Mouse (Mus musculus) cerebellum, adult 2 months (tissue): Measurements from ENCODE around the gene Lect2. TPM values are rescaled to one million over a fixed set of nuclear protein-coding genes. Genes with fewer than 3 reads are reported as not detected.

Experiments
- DNase-seq, 2 experiments: peaks; one replicate each; pipeline ENCODE4 v3.0.0; 2021
- H3K27ac ChIP-seq: fragments of 200-500 bp; 2 replicates; pipeline ENCODE4 v1.5.1; 2012; ENCODE audit warnings: low read length, control low read depth, inconsistent platforms; ENCODE audit not compliant: insufficient read depth
- H3K27me3 ChIP-seq: fragments of 200-500 bp; 2 replicates; pipeline ENCODE4 v1.6.1; 2012; ENCODE audit warnings: inconsistent platforms, mild to moderate bottlenecking, low read length, moderate library complexity; ENCODE audit not compliant: control insufficient read depth, insufficient read depth
- H3K4me1 ChIP-seq: fragments of 200-500 bp; 2 replicates; pipeline ENCODE4 v1.6.1; 2011; ENCODE audit warnings: low read length; ENCODE audit not compliant: control insufficient read depth, insufficient read depth
- H3K4me3 ChIP-seq: fragments of 200-500 bp; replicated peaks from 2 replicates; pipeline ENCODE3; 2011; ENCODE audit warnings: mild to moderate bottlenecking, low read depth, low read length, control low read depth; ENCODE audit not compliant: insufficient read depth
- CTCF ChIP-seq: fragments of 200-500 bp; IDR thresholded peaks from 2 replicates; pipeline ENCODE4 v1.5.1; 2011; ENCODE audit warnings: low read depth, mild to moderate bottlenecking, control low read depth, low read length, moderate library complexity, borderline replicate concordance; ENCODE audit not compliant: insufficient read depth
- POLR2A ChIP-seq: fragments of 200-500 bp; IDR thresholded peaks from 2 replicates; pipeline ENCODE4 v1.6.1; 2011; ENCODE audit warnings: low read length, control low read depth, borderline replicate concordance; ENCODE audit not compliant: insufficient read depth
- WGBS: fragments of 180-500 bp; shearing (Covaris S2); methylation state at CpG from one replicate; pipeline ENCODE4 v1.1.7; 2018; 5-methylcytosine and 5-hydroxymethylcytosine counted together
- polyA plus RNA-seq: library from polyadenylated mRNA; depleted of rRNA; stranded (reverse); fragments of >200 nt; gene quantifications from 2 replicates; pipeline ENCODE4 v1.2.3, GENCODE M21; 2012

Lect2 gene
- polyA plus RNA-seq, 1 experiment: not detected

DNA sequence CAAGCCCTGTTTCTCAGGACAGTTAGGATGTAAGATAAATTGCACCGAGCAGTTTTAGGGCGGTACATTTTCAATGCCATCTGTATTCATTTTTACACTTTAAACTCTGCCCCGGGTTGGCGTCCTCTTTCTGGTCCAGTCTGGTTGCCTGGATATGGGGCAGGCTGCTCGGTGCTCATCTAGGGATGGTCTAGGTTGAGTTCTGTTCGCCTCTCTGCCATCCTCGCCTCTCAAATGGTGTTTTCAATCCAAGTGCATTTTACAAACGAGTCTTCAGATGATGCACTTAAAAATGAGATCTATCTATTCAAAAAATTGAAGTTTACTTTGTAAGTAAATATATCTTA lies 25.5 kb downstream of the Lect2 start:
- Histone ChIP-seq H3K27ac (0 out of 2 replicates have a peak overlapping the region, but pooled peaks have one; percentile 10), H3K4me3 (peak overlapping the region; percentile 68), H3K27me3 (no peaks in the 10 kb centered on the region), H3K4me1 (no peaks in the 10 kb centered on the region)
- 2% methylated on average over 8 of the region's 8 CpGs for WGBS
- TF ChIP-seq POLR2A (no peak), CTCF (no peak)
- DNase-seq: no peak

DNA sequence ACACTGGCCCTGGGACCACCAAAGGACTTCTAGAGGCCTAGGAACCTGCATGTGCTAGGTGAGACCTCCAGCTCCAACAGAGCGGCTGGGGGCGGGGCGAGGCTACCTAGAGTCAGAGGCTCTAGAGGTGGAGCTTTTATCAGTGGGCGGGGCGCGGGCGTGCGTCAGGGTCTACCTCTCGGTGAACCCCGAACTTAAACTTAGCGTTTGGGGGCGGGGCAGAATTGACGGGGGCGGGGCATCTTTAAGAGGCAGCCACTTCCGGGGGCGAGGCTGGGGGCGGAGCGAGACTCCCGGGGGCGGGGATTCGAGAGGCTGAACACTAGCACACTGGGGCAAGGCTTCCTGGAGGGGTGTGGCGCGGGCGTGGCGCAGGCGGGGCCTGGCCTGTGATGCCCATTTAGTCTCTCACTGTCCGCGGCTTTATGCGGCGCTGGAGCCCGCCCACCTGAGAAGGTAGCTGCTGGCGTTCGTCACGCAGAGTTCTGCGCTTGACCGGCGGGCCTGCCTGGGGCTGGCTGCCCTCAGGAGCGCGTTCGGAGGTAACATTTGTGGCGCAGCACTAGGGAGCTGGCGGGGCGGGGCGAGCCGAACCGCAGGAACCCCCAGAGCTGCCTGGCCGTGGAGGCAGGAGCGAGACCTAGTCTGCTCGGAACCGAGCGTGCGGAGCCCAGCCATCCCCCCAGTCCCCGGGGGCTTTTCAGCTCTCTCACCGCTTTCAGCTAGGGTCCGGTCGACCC lies 26.1 kb downstream of the Lect2 start, which contains the start of gene Fbxl21:
Gene Fbxl21 (plus strand): TSS at position 392 of the 740 bp plus-strand sequence.
- Histone ChIP-seq H3K27ac (0 out of 2 replicates have a peak within 1 kb of the TSS, but pooled peaks have one; percentile 10), H3K27me3 (no peaks in the 10 kb centered on the region), H3K4me3 (peak within 1 kb of the TSS; percentile 68), H3K4me1 (no peaks in the 10 kb centered on the region)
- DNase-seq: peak; percentile 90 to 92
- 1% methylated on average over 56 of the region's 56 CpGs for WGBS
- 0 out of 2 replicates have a peak, but pooled peaks have one; percentile 15 for TF ChIP-seq POLR2A
- no peak for TF ChIP-seq CTCF

DNA sequence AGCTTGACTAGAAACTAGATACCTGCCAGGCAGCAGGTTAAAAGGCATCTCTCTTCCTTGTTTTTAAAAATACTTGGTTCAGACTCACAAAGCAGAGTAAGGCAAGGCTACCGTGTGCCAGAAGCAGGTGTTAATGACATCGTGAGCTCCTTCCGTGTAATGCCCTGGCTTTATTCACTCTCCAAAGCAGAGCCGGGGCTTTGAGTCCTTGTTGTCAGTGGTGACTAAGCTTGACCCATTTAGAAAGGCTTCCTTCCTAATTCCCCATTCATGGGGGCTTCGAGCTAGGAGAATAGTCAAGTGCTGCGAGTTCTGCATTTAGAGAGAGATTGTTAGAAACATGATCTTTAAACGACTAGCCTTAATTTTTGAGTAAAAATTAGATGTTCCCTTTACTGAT lies 31.5 kb downstream of the Lect2 start:
- H3K27ac ChIP-seq: no peak overlapping the region
- H3K27me3 ChIP-seq: no peaks in the 10 kb centered on the region
- H3K4me3 ChIP-seq: no peak overlapping the region
- WGBS: 56% methylated on average over 7 of the region's 7 CpGs
- H3K4me1 ChIP-seq: no peaks in the 10 kb centered on the region
- no peak for TF ChIP-seq POLR2A
- TF ChIP-seq CTCF: no peak
- DNase-seq: no peak

DNA sequence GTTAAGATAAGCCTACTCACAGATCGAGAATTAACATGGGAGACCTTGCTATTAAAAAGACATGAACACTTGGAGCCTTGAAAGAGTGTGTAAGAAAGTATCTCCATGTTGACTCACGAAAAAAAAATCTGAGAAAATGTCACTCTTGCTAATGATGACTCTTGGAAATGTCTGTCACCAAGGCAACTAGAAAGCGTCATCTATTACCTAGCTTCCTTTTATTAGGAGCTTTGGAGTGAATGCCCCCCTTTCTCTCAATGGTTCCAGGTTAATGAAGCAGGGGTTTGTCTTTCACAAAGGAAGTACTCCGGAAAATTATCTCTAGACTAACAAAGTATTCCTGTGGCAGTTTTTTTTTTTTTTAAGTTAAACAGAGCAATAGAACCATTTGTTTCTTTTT lies 32.0 kb downstream of the Lect2 start:
- no peaks in the 10 kb centered on the region for H3K4me1 ChIP-seq
- WGBS: 73% methylated on average over 4 of the region's 4 CpGs
- no peak for DNase-seq
- H3K27ac ChIP-seq: no peak overlapping the region
- H3K27me3 ChIP-seq: no peaks in the 10 kb centered on the region
- no peak overlapping the region for H3K4me3 ChIP-seq
- TF ChIP-seq CTCF (no peak), POLR2A (no peak)

DNA sequence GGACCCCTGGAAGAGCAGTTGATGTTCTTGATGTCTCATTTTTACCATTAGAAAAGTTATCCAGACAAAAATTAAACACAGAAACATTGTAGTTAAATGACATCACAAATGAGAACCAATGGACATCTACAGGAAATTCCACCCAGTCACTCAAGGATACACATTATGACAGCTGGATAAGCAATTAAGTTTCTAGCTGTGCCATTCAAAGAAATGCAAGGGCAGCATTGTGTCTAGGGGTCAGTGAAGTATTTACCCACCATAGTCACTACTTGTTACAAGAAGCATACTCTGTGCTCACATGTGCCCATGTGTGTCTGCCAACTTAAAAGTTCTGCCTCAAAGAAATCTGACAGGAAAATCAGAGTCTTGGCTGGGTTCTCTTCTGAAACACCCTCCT lies 34.7 kb downstream of the Lect2 start:
- H3K27ac ChIP-seq: no peak overlapping the region
- H3K27me3 ChIP-seq: no peaks in the 10 kb centered on the region
- no peak for DNase-seq
- H3K4me3 ChIP-seq: no peak overlapping the region
- H3K4me1 ChIP-seq: no peaks in the 10 kb centered on the region
- TF ChIP-seq POLR2A (no peak), CTCF (no peak)

DNA sequence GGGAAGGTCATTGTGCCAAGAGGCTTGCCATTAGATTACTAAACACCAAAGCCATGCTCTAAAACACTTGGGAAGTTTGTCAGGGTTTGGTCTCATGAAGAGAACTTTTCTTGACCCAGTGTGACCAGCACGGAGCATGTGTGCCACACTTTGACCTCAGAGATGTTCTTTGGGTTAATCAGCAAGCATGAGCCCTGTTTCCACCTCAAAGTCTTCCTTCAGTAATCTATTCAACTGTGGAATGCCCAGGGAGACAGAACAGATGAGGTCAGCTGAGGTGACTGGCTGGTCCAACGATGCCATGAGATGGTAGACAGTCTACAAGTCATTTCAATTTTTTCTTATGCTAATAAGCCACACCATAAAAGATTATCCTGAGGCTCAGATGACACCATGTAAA lies 38.5 kb downstream of the Lect2 start:
- H3K27me3 ChIP-seq: no peaks in the 10 kb centered on the region
- no peak for TF ChIP-seq POLR2A
- no peak for TF ChIP-seq CTCF
- no peaks in the 10 kb centered on the region for H3K4me1 ChIP-seq
- H3K4me3 ChIP-seq: no peak overlapping the region
- DNase-seq: no peak
- H3K27ac ChIP-seq: no peak overlapping the region
- WGBS: 73% methylated on average over 2 of the region's 2 CpGs

DNA sequence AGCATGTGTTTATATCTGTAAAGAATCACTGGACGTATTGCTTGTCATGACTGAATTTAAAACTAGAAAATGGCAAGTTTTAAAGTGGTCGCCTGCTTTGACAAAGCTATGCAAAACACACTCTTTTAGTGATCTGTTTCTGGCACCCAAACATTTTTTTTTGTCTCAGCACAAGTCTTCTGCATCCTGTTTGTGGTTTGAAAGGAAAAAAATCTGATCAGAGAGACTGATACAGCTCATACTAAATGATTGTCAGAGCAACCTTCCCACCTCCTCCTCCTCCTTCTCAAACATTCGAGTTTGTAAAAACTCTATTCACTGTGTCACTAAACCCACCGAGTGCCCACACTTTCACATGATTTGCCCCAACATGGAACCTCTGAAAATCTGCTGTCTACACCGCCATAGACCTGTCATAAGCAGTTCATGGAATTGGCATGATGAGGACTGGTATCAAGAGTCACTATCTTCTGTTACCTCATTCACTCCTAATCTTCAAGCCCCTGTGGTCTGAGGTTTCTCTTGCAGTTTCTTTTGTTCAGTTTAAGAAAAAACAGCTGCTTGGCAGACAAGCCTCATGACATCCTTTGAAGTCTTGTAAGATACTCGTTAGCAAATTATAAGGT lies 41.3 kb downstream of the Lect2 start:
- Histone ChIP-seq H3K4me3 (no peak overlapping the region), H3K27ac (no peak overlapping the region), H3K4me1 (peaks cover 4% of the 10 kb centered on the region; the same call in 1 of the 2 replicates), H3K27me3 (no peaks in the 10 kb centered on the region; the same call in 1 of the 2 replicates)
- WGBS: 56% methylated on average over 6 of the region's 6 CpGs
- TF ChIP-seq POLR2A: no peak
- DNase-seq: no peak
